Mouse (Mus musculus) cerebellum, adult 2 months (tissue): ENCODE measurements around the gene Polh.

Experiments
- CTCF ChIP-seq: fragments of 200-500 bp; IDR thresholded peaks from 2 replicates; pipeline ENCODE4 v1.5.1; 2011; ENCODE audit warnings: low read depth, mild to moderate bottlenecking, control low read depth, low read length, moderate library complexity, borderline replicate concordance; ENCODE audit not compliant: insufficient read depth
- POLR2A ChIP-seq: fragments of 200-500 bp; IDR thresholded peaks from 2 replicates; pipeline ENCODE4 v1.6.1; 2011; ENCODE audit warnings: low read length, control low read depth, borderline replicate concordance; ENCODE audit not compliant: insufficient read depth

GRCm38 (mm10) chr17:46237079-46237478 lies 34.6 kb upstream of the Polh start:
- TF ChIP-seq POLR2A: no peak
- no peak for TF ChIP-seq CTCF
